Mouse (Mus musculus) C2C12 (cell line): ENCODE data around the gene Dhx37.
A peak's percentile ranks its signal among the peaks of the same experiment; 100 is the strongest.

Source experiments
- CEBPB ChIP-seq: IDR thresholded peaks from one replicate; pipeline ENCODE4 v1.6.1; 2011; ENCODE audit warnings: low read depth, mild to moderate bottlenecking, control low read depth, moderate library complexity
- CTCF ChIP-seq: IDR thresholded peaks from one replicate; pipeline ENCODE4 v1.5.1; 2011; ENCODE audit not compliant: control insufficient read depth, insufficient read depth, insufficient read length
- FOSL1 ChIP-seq: IDR thresholded peaks from one replicate; pipeline ENCODE4 v1.8.0; 2011; ENCODE audit warnings: mild to moderate bottlenecking, low read length; ENCODE audit not compliant: poor library complexity, insufficient read depth, severe bottlenecking
- MAX ChIP-seq: IDR thresholded peaks from one replicate; pipeline ENCODE4 v1.6.1; 2011; ENCODE audit warnings: mild to moderate bottlenecking, control low read depth
- MYOD1 ChIP-seq: IDR thresholded peaks from one replicate; pipeline ENCODE4 v1.6.1; 2011; ENCODE audit warnings: low read depth; ENCODE audit not compliant: control insufficient read depth, insufficient read length
- MYOG ChIP-seq: IDR thresholded peaks from one replicate; pipeline ENCODE4 v1.6.1; 2011; ENCODE audit not compliant: control insufficient read depth, insufficient read length; ENCODE audit errors: extremely low read depth
- USF1 ChIP-seq: IDR thresholded peaks from one replicate; pipeline ENCODE4 v1.6.1; 2011; ENCODE audit warnings: low read depth, mild to moderate bottlenecking, control low read depth, moderate library complexity

DNA sequence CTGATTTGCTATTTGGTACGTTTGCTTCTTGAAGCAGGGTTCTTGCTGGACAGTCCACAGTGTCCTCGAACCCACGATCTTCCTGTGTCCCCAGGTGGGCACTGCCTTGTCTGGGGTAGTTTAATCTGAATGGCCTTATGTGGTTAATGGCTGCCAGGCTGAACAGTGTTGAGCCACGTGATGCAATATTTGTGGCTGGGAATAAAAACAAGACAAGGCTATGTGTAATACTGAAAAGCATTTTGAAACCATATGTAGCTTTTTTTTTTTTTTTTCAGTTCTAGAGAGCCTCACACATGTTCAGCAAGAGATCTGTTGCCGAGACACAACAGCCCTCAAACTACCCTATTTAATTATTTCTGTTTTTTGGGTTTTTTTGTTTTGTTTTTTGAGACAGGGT, 65.8 kb downstream of the Dhx37 start:
- TF ChIP-seq MYOG (no peak), CTCF (no peak), USF1 (peak; percentile 86), MAX (no peak), FOSL1 (no peak), CEBPB (peak; percentile 16), MYOD1 (no peak)
